Mouse (Mus musculus): ENCODE data around the gene 4930404N11Rik. TPM values are rescaled to one million over a fixed set of nuclear protein-coding genes. Genes with fewer than 3 reads are reported as not detected.

The 4930404N11Rik gene
- polyA plus RNA-seq, 1 experiment from 2014 or later: 0.92 TPM

DNA sequence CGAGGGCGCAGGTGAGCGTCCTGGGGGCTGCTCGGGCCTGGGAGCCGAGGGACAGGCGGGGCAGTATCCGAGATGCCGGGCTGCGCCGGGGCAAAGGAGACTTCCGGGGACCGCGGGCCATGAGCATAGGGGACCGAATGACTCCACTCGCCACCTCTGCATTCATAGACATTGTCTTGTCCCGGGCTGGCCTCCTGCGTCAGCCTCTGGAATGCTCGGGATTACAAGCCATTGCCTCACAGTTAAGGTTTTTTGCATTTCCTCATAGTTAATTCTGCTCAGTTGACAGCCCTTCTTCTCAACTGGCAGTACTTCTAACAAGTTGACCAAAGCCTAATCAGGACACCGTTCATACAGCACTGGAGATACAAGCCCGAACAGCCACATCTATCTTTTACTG is 44.2 kb downstream of the 4930404N11Rik start:
- 3% methylated on average over 20 of the region's 20 CpGs for WGBS
- no peak for ATAC-seq (ENCODE audit: low FRiP score, low read depth)
- H3K36me3 ChIP-seq: peaks cover 65% of the 10 kb centered on the region
- H3K27ac ChIP-seq (replicated peaks): peak overlapping the region; percentile 85
- H3K9me3 ChIP-seq: no peaks in the 10 kb centered on the region
- H3K4me3 ChIP-seq: peak overlapping the region; percentile 96
- peaks cover 8% of the 10 kb centered on the region; the same call in 1 of the 2 replicates for H3K27me3 ChIP-seq
- peak overlapping the region; percentile 70 for H3K4me2 ChIP-seq (replicated peaks)
- H3K9ac ChIP-seq (replicated peaks): peak overlapping the region; percentile 81
- H3K4me1 ChIP-seq: peaks cover 35% of the 10 kb centered on the region

DNA sequence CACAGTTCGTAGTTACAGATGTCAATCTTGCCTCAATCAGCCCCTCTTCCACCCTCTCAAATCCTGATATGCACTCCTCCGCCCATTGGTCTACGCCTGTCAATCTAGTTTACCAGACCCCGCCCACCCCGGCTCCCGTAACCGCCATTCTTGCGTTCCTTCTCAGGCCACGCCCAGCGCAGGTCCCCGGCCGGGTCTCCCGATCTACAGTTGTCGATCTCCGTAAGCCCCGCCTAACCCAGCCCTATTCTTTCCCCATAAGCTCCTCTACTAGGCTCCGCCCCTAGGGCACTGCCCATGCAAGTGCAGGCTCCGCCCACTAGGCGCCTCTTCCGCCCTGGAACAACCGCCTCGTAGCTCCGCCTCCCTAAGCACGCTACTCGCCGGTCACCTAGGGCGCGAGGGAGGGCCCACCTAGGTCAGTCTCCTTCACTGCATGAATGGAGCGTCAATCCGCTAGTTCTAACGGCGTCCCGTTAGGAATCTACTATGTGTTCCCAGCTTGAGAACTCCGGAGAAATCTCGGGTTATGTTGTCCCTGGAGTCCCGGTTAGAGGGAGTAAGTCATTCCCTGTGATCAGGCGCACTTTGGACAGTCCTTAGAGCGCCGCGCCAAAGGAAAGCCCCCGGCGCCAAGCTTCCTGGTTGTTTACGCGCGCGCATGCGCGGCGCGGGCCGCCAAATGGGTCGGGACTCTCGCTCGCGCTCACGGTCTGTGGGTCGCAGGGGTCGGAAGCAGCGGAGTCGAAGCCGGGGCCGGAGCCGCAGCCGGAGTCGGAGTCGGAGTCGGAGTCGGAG is 44.9 kb downstream of the 4930404N11Rik start, which contains the start of gene Cactin:
Cactin (plus strand) TSS at position 554 of the 798 bp plus-strand sequence.
- Histone ChIP-seq H3K9ac (replicated peaks) (peak within 1 kb of the TSS; percentile 81), H3K27me3 (peaks cover 11% of the 10 kb centered on the region; the same call in 1 of the 2 replicates), H3K4me3 (peak within 1 kb of the TSS; percentile 96), H3K36me3 (peaks cover 65% of the 10 kb centered on the region), H3K9me3 (no peaks in the 10 kb centered on the region), H3K27ac (replicated peaks) (peak within 1 kb of the TSS; percentile 85), H3K4me2 (replicated peaks) (peak within 1 kb of the TSS; percentile 70), H3K4me1 (peaks cover 38% of the 10 kb centered on the region)
- ATAC-seq (ENCODE audit: low FRiP score, low read depth): peak; percentile 91
- under 1% methylated on average over 68 of the region's 68 CpGs for WGBS

DNA sequence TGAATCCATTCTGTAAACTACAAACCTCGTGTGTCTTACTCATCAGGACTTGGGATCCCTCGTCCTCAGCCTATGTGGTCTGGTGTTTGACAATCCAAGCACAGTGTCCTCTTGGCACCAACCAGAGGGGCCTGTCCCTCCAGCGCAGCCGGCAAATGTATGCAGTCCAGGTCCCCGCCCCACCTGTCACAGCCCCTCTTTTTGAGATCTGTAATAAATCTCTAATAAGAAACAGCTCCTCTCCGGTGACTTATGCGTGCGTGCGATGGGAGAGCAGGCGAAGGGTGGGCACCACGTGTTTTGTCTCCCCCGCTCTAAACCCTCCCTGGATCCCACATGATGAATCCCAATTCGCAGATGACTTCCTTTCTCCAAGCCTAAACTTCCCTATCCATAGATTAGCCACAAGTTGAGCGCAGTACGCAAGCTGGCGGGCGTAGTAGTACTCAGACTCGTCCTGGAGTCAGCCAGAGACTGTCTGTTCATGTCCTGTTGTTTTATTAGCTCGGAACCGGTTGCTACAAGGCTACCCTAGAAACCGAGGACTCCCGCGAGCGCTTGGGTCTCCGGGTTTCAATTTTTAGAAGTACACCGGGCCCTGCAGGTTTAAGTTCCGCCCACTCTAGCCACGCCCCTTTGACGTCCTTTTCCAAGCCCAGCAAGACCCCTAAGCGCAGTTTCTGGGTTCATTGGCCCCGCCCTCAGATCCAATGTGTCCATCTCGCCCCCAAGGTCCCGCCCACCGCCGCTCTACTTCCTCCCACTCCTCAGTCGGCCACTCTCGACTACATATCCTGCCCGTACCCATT is 45.7 kb downstream of the 4930404N11Rik start:
- peaks cover 64% of the 10 kb centered on the region for H3K36me3 ChIP-seq
- no peaks in the 10 kb centered on the region for H3K9me3 ChIP-seq
- H3K4me2 ChIP-seq (replicated peaks): peak overlapping the region; percentile 70
- H3K9ac ChIP-seq (replicated peaks): peak overlapping the region; percentile 61
- H3K4me3 ChIP-seq: peak overlapping the region; percentile 96
- ATAC-seq (ENCODE audit: low FRiP score, low read depth): peak; percentile 1; the same call in 1 of the 2 replicates
- peak overlapping the region; percentile 85 for H3K27ac ChIP-seq (replicated peaks)
- WGBS: 2% methylated on average over 38 of the region's 38 CpGs
- peaks cover 11% of the 10 kb centered on the region for H3K27me3 ChIP-seq
- peaks cover 38% of the 10 kb centered on the region for H3K4me1 ChIP-seq

DNA sequence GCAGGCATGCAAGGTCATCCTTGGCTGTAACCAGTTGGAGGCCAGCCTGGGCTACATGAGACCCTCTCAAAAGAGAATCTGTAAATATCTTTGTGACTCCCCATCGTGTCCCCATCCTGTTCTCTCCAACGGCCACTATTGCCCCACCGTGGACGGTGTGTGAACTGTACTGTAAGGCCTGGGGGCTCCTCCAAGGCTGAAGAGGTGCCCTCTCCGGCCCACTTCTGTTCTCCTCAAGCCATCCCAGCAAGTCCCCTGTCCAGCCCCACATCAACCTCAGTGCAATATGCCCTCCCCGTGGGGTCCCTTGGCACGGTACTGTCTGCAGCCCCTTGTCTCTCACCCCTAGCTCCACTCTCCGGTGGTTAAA is 46.3 kb downstream of the 4930404N11Rik start:
- Histone ChIP-seq H3K27me3 (peaks cover 11% of the 10 kb centered on the region), H3K9ac (replicated peaks) (peak overlapping the region; percentile 61), H3K4me3 (peak overlapping the region; percentile 96), H3K27ac (replicated peaks) (peak overlapping the region; percentile 85), H3K9me3 (no peaks in the 10 kb centered on the region), H3K36me3 (peaks cover 64% of the 10 kb centered on the region), H3K4me2 (replicated peaks) (peak overlapping the region; percentile 70), H3K4me1 (peaks cover 38% of the 10 kb centered on the region)
- ATAC-seq (ENCODE audit: low FRiP score, low read depth): no peak
- 38% methylated on average over 8 of the region's 8 CpGs for WGBS

DNA sequence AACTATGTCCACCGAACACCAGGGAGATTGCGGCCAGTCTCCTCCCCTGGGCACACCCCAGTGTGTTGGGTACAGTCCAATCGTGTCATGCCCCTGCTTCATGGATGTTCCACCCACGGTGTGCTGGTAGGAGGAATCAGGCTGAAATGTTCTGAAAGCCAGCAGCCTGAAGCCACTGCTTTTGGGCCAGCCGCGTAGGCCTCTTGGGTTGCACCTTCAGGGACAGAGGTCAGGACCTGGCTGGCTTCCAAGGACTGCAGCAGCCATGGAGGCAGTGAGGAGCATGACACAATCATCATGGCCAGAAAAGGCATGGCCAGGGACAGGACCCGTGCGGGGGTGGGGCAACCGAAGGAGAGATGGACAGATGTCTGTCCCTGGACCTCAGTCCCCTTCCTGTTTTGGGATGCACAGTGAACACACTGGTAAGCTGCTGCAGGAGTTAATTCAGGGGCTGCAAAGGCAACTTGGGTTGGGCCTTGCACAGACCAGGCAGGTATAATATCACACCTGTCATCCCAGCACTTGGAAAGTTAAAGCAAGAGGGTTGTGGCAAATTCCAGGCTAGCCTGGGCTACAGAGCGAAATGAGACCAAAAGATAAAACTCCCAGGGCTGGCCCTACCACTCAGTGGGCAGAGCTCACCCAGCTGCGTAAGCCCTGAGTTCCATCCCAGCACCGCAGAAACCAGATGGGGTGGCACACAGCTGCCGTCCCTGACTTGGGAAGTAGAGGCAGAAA is 46.9 kb downstream of the 4930404N11Rik start:
- H3K4me1 ChIP-seq: peaks cover 38% of the 10 kb centered on the region
- peak overlapping the region; percentile 96; the same call in 1 of the 2 replicates for H3K4me3 ChIP-seq
- WGBS: 94% methylated on average over 13 of the region's 13 CpGs
- H3K9ac ChIP-seq (replicated peaks): peak overlapping the region; percentile 61; the same call in 1 of the 2 replicates
- ATAC-seq (ENCODE audit: low FRiP score, low read depth): no peak
- peaks cover 64% of the 10 kb centered on the region for H3K36me3 ChIP-seq
- H3K9me3 ChIP-seq: no peaks in the 10 kb centered on the region
- H3K27ac ChIP-seq (replicated peaks): no peak overlapping the region; the same call in 1 of the 2 replicates
- H3K4me2 ChIP-seq (replicated peaks): peak overlapping the region; percentile 70
- peaks cover 11% of the 10 kb centered on the region for H3K27me3 ChIP-seq

DNA sequence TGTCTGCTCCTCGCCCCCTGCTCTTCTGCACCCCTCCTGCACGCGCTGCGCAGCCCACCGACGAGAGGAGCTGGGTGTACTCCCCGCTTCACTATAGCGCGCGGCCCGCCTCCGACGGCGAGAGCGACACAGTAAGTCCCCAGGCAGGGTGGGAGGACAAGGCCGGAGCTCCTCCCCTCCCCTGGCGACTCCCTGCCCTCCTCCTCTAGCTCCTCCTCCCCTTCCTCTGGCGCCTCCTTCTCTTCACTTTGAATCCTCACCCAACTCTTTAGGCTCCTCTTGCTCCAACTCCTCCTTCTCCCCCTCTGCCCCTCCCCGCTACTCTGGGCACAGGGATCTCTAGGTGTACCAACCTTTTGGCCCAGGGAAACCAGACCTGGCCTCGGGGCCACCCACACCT is 48.3 kb downstream of the 4930404N11Rik start:
- peaks cover 35% of the 10 kb centered on the region for H3K4me1 ChIP-seq
- H3K9ac ChIP-seq (replicated peaks): peak overlapping the region; percentile 46
- no peaks in the 10 kb centered on the region for H3K9me3 ChIP-seq
- H3K36me3 ChIP-seq: peaks cover 64% of the 10 kb centered on the region
- ATAC-seq (ENCODE audit: low FRiP score, low read depth): no peak
- 12% methylated on average over 19 of the region's 20 CpGs for WGBS
- no peak overlapping the region for H3K27ac ChIP-seq (replicated peaks)
- peaks cover 11% of the 10 kb centered on the region for H3K27me3 ChIP-seq
- peak overlapping the region; percentile 29 for H3K4me2 ChIP-seq (replicated peaks)
- H3K4me3 ChIP-seq: no peak overlapping the region

DNA sequence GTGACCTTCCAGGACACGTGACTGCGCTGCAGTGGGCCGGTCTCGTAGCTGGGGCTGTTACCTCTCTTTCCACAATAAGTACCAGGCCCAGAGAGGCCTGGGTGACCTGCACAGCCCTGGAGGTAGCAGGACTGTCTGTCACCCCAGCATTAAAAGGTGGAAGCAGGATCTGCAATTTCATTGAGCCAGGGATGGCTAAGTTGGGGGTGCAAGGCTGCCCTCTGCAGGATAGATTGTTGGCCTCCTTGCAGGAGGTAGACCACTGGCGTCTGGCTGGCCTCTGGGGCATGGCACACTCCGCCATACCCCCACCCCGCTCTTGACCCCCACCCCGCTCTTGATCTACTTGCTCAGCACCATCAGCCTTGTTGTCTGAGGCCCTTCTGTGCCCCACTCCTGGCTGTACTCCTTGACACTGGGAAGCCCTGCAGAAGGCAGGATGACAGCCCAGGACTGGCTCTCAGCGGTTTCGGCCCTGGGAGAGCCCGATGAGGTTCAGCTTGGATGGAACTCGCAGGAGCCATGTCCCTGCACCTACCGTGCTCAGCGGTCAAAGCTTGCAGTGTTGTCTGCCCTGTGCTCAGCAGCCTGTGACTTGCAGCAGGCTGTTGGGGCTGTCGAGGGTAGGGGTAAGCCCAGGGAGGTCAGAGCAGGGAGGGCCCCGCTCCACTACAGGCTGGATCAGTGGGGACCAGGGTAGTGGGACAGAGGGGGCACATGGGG is 49.1 kb downstream of the 4930404N11Rik start:
- 33% methylated on average over 15 of the region's 16 CpGs for WGBS
- Histone ChIP-seq H3K9ac (replicated peaks) (peak overlapping the region; percentile 46), H3K4me3 (no peak overlapping the region), H3K4me1 (peaks cover 27% of the 10 kb centered on the region), H3K36me3 (peaks cover 71% of the 10 kb centered on the region), H3K9me3 (no peaks in the 10 kb centered on the region), H3K4me2 (replicated peaks) (peak overlapping the region; percentile 29), H3K27me3 (peaks cover 11% of the 10 kb centered on the region), H3K27ac (replicated peaks) (0 out of 2 replicates have a peak overlapping the region, but pooled peaks have one; percentile 3)
- no peak for ATAC-seq (ENCODE audit: low FRiP score, low read depth)

DNA sequence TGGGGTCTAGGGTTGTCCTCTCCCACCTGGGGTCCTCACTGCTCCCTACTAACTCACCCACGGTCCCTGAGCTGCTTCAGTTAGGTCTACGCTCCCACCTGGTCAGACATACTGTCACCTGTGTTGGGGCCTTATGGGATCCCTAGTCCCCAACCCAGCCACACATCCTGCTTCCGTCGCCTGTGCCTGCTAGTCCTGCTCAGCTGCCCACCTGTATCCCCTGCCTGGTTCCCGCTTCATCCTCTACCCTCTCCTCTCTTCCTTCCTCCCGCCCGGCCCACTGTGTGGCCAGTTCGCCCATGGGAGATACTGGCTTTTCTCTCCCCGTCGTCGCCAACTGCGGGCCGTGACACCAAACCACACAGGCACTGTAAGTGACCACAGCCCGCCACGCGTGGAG is 50.0 kb downstream of the 4930404N11Rik start:
- H3K4me2 ChIP-seq (replicated peaks): no peak overlapping the region
- H3K9ac ChIP-seq (replicated peaks): no peak overlapping the region
- peaks cover 26% of the 10 kb centered on the region for H3K4me1 ChIP-seq
- peaks cover 80% of the 10 kb centered on the region for H3K36me3 ChIP-seq
- H3K9me3 ChIP-seq: no peaks in the 10 kb centered on the region
- 88% methylated on average over 16 of the region's 16 CpGs for WGBS
- H3K27ac ChIP-seq (replicated peaks): no peak overlapping the region
- peaks cover 11% of the 10 kb centered on the region for H3K27me3 ChIP-seq
- H3K4me3 ChIP-seq: no peak overlapping the region
- ATAC-seq (ENCODE audit: low FRiP score, low read depth): no peak

DNA sequence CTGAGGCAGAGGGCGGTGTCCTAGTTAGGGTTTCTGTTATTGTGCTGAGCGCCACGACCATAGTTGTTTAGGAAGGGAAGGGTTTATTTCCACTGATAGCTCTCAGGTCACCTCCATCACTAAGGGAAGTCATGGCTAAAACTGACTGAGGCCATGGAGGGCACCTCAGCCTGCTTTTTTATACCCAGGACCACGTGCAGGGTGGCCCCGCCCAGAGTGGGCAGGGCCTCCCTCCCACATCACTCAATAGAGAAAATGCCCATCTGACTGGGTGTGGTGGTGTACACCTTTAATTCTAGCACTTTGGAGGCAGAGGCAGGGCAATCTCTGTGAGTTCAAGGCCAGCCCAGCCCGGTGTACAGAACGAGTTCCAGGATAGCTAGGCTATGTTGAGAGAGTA is 51.4 kb downstream of the 4930404N11Rik start:
- 81% methylated on average over 7 of the region's 7 CpGs for WGBS
- peaks cover 18% of the 10 kb centered on the region for H3K4me1 ChIP-seq
- H3K9ac ChIP-seq (replicated peaks): no peak overlapping the region
- no peak overlapping the region for H3K4me2 ChIP-seq (replicated peaks)
- H3K27ac ChIP-seq (replicated peaks): no peak overlapping the region
- peaks cover 11% of the 10 kb centered on the region for H3K27me3 ChIP-seq
- H3K36me3 ChIP-seq: peaks cover 94% of the 10 kb centered on the region
- H3K9me3 ChIP-seq: no peaks in the 10 kb centered on the region
- no peak overlapping the region for H3K4me3 ChIP-seq
- ATAC-seq (ENCODE audit: low FRiP score, low read depth): no peak

DNA sequence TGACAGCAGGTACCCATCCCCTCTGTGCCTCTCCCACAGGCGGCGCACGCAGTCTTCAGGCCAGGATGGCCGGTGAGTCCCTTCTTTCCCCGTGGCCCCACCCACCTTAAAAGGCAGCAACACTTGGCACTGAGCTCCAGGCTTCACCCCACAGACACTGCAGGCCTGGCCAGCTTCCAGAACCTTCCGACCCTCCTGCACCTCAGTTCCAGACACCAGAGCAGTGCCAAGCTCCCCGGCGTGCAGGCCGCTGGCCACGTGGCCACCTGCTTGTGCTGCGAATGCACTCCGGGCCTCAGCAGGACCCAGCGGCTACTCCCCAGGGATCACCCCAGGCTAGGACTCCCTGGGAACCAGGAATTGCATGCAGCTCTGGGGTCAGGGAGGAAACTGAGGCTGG is 52.0 kb downstream of the 4930404N11Rik start:
- Histone ChIP-seq H3K9ac (replicated peaks) (no peak overlapping the region), H3K36me3 (peaks cover 98% of the 10 kb centered on the region), H3K4me2 (replicated peaks) (no peak overlapping the region), H3K9me3 (no peaks in the 10 kb centered on the region), H3K27me3 (peaks cover 11% of the 10 kb centered on the region), H3K4me3 (no peak overlapping the region), H3K4me1 (peaks cover 12% of the 10 kb centered on the region), H3K27ac (replicated peaks) (no peak overlapping the region)
- ATAC-seq (ENCODE audit: low FRiP score, low read depth): no peak
- 96% methylated on average over 13 of the region's 13 CpGs for WGBS
